17 mouse cellular contexts compared by ENCODE assay signal in the genomic region with DNA sequence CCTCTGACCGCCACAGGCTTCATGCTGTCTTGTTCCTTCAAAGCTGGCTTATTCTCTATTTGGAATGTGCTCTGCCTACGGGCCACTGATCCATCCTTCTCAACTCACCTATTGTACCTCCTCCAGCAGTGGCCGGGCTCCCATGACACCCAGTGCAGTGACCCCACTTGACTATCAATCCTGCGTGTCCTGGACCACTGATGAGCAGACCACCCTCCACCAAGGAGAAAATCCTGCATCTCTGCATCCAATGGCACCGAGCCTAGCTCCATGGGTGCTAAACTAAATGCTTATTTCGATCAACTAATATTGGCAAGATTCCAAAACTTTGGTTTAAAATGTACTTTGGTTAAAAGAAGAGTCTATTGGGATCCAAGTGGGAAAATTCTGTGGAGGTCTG. TPM values are rescaled to one million over a fixed set of nuclear protein-coding genes. Genes with fewer than 3 reads are reported as not detected.
DNase-seq lines count a peak whose midpoint lies in the region; ATAC-seq and TF ChIP-seq lines count a peak whose summit lies in the region.
"Had no signal": no experiment of that assay in that cellular context is flagged by ENCODE, and none has a peak within 500 bp of the region (broad histone marks: within the 10 kb centered on the region; RNA-seq: fewer than 3 reads in every experiment).

No protein-coding gene starts in this region.

- TF ChIP-seq CTCF in left cerebral cortex, adult 2 months (IDR thresholded peaks at IDR 0.05) = no peak
- no peak for TF ChIP-seq CTCF in hindbrain, postnatal 0 days (IDR thresholded peaks at IDR 0.05; ENCODE audit: low read depth)

- intact Hi-C loops in left cerebral cortex, adult 2 months (cut with DNase I) = no loop called here
- intact Hi-C loops in left cerebral cortex, postnatal 14 days (cut with DNase I) = loop anchor here (10.0 kb wide), 1 partner anchor 134 kb away; no protein-coding TSS in a partner anchor

- H3K9me3 ChIP-seq in forebrain, embryonic 13.5 days (replicated peaks) = no peaks in the 10 kb centered on the region
- H3K9me3 ChIP-seq in forebrain, embryonic 10.5 days = peaks cover 7% of the 10 kb centered on the region; the same call in 1 of the 2 replicates
- no peaks in the 10 kb centered on the region for H3K9me3 ChIP-seq in hindbrain, postnatal 0 days (ENCODE audit: low read length)
- no peaks in the 10 kb centered on the region for H3K9me3 ChIP-seq in neural tube, embryonic 13.5 days
- H3K9me3 ChIP-seq: intestine, embryonic 15.5 days had no signal

- H3K27ac ChIP-seq in forebrain, embryonic 13.5 days = no peak overlapping the region
- H3K27ac ChIP-seq in forebrain, embryonic 10.5 days = no peak overlapping the region
- H3K27ac ChIP-seq in left cerebral cortex, adult 2 months = no peak overlapping the region
- H3K27ac ChIP-seq in hindbrain, postnatal 0 days = no peak overlapping the region
- no peak overlapping the region for H3K27ac ChIP-seq in neural tube, embryonic 13.5 days (replicated peaks)
- H3K27ac ChIP-seq: intestine, embryonic 15.5 days; macrophage had no signal

- H3K27me3 ChIP-seq in forebrain, embryonic 13.5 days = peaks cover 20% of the 10 kb centered on the region
- H3K27me3 ChIP-seq in forebrain, embryonic 10.5 days (ENCODE audit: poor library complexity, severe bottlenecking) = peaks cover 57% of the 10 kb centered on the region
- 0 out of 2 replicates have a peak, but pooled peaks cover 4% of the 10 kb centered on the region for H3K27me3 ChIP-seq in hindbrain, postnatal 0 days (ENCODE audit: insufficient read depth, low read length)
- H3K27me3 ChIP-seq in neural tube, embryonic 13.5 days = peaks cover 30% of the 10 kb centered on the region

- peak overlapping the region; percentile 93; the same call in 1 of the 2 replicates for H3K4me2 ChIP-seq in forebrain, embryonic 13.5 days
- H3K4me2 ChIP-seq in hindbrain, postnatal 0 days (ENCODE audit: low read depth, low read length) = peak overlapping the region; percentile 91
- H3K4me2 ChIP-seq in neural tube, embryonic 13.5 days = peak overlapping the region; percentile 67

- 92% methylated on average over 6 of the region's 6 CpGs for WGBS in forebrain, embryonic 13.5 days
- WGBS in forebrain, embryonic 10.5 days = 93% methylated on average over 6 of the region's 6 CpGs
- WGBS in hindbrain, postnatal 0 days = 81% methylated on average over 6 of the region's 6 CpGs
- 87% methylated on average over 6 of the region's 6 CpGs for WGBS in neural tube, embryonic 13.5 days

- no peak for DNase-seq in forebrain, embryonic 10.5 days (ENCODE audit: extremely low spot score, low spot score)
- no peak for DNase-seq in left cerebral cortex, adult 2 months (ENCODE audit: extremely low spot score in 1 of 2, low spot score in 2 of 2)
- DNase-seq in left cerebral cortex, adult 18-20 months (ENCODE audit: low spot score in 2 of 2) = no peak
- DNase-seq in hindbrain, postnatal 0 days (ENCODE audit: low spot score) = no peak
- no peak for DNase-seq in spleen, postnatal 4 days (ENCODE audit: low spot score in 2 of 2)
- DNase-seq in left cerebral cortex, postnatal 14 days (ENCODE audit: low spot score in 2 of 2) = no peak
- DNase-seq: adrenal gland, postnatal 36 days; right cerebral cortex, adult 18-20 months; thymus, postnatal 36 days had no signal

- no peak overlapping the region for H3K9ac ChIP-seq in forebrain, embryonic 13.5 days
- no peak overlapping the region for H3K9ac ChIP-seq in hindbrain, postnatal 0 days (replicated peaks; ENCODE audit: low read length)
- H3K9ac ChIP-seq in neural tube, embryonic 13.5 days = no peak overlapping the region
- H3K9ac ChIP-seq: intestine, embryonic 15.5 days; lung, embryonic 14.5 days had no signal

- peaks cover 34% of the 10 kb centered on the region for H3K4me1 ChIP-seq in forebrain, embryonic 13.5 days
- H3K4me1 ChIP-seq in forebrain, embryonic 10.5 days = peaks cover 25% of the 10 kb centered on the region
- 0 out of 2 replicates have a peak, but pooled peaks cover 5% of the 10 kb centered on the region for H3K4me1 ChIP-seq in hindbrain, postnatal 0 days (ENCODE audit: insufficient read depth, low read length)
- H3K4me1 ChIP-seq in neural tube, embryonic 13.5 days (replicated peaks) = peaks cover 46% of the 10 kb centered on the region

- H3K4me3 ChIP-seq in forebrain, embryonic 13.5 days = no peak overlapping the region
- H3K4me3 ChIP-seq in forebrain, embryonic 10.5 days = no peak overlapping the region
- peak overlapping the region; percentile 65 for H3K4me3 ChIP-seq in left cerebral cortex, adult 2 months
- H3K4me3 ChIP-seq in hindbrain, postnatal 0 days (ENCODE audit: low read length) = peak overlapping the region; percentile 66; the same call in 1 of the 2 replicates
- H3K4me3 ChIP-seq in neural tube, embryonic 13.5 days = peak overlapping the region; percentile 65
- H3K4me3 ChIP-seq: erythroblast, embryonic 14.5 days had no signal

- ATAC-seq in forebrain, embryonic 13.5 days = no peak
- ATAC-seq in hindbrain, postnatal 0 days = no peak
- no peak for ATAC-seq in neural tube, embryonic 13.5 days (ENCODE audit: low read depth)

- H3K36me3 ChIP-seq in forebrain, embryonic 13.5 days (ENCODE audit: poor library complexity, severe bottlenecking) = no peaks in the 10 kb centered on the region
- no peaks in the 10 kb centered on the region for H3K36me3 ChIP-seq in forebrain, embryonic 10.5 days (replicated peaks)
- no peaks in the 10 kb centered on the region for H3K36me3 ChIP-seq in hindbrain, postnatal 0 days (ENCODE audit: insufficient read depth, low read length)
- no peaks in the 10 kb centered on the region for H3K36me3 ChIP-seq in neural tube, embryonic 13.5 days
- H3K36me3 ChIP-seq: intestine, embryonic 15.5 days had no signal

RNA-seq across cellular contexts. Expression of gene Galnt14, which starts 1.8 kb away (rescaled TPM):
- polyA plus RNA-seq in forebrain, embryonic 13.5 days (2015; fragmentation: Nextera tagmentation; extraction: Ambion mirVana) = 6.4 and 8.8 TPM in 2 replicates
- polyA plus RNA-seq in forebrain, embryonic 10.5 days (2016; fragmentation: Nextera tagmentation; extraction: Ambion mirVana) = 2.5 and 2.6 TPM in 2 replicates
- total RNA-seq in left cerebral cortex, adult 2 months (2021) = 10 to 100 TPM; 20.0 to 22.5 TPM
- 10 to 100 TPM; 19.8 to 20.8 TPM for total RNA-seq in left cerebral cortex, adult 18-20 months (2021)
- total RNA-seq in hindbrain, postnatal 0 days (2014; rRNA removed) = 17.3 and 23.2 TPM in 2 replicates
- 15.5 and 17.1 TPM in 2 replicates for polyA plus RNA-seq in hindbrain, postnatal 0 days (2015; fragmentation: Nextera tagmentation; extraction: Ambion mirVana)
- 26.1 and 28.4 TPM in 2 replicates for polyA plus RNA-seq in neural tube, embryonic 13.5 days (2015; fragmentation: Nextera tagmentation; extraction: Ambion mirVana)
- total RNA-seq in left cerebral cortex, postnatal 14 days (2021) = 10 to 100 TPM; 18.2 to 19.1 TPM
- total RNA-seq: gastrocnemius, adult 18-20 months; heart, adult 8-10 months had no signal
- polyA plus RNA-seq: erythroblast, embryonic 14.5 days; macrophage had no signal

Comparison
In these comparisons a context has a peak if more than half of its experiments do, and no peak if none do; other contexts are left out.
1. H3K4me3 ChIP-seq: peak in left cerebral cortex, adult 2 months (single experiment), hindbrain, postnatal 0 days (single experiment) and neural tube, embryonic 13.5 days (single experiment); none in forebrain, embryonic 13.5 days (single experiment) and forebrain, embryonic 10.5 days (single experiment).
2. Peak in every context shown above with its lines, with median percentiles within 50 percentile points of each other: H3K4me2 ChIP-seq.